Mouse (Mus musculus): ENCODE results near the gene Xylt1. TPM values are rescaled to one million over a fixed set of nuclear protein-coding genes. Genes with fewer than 3 reads are reported as not detected.

The Xylt1 gene
- polyA plus RNA-seq, 1 experiment = 10.5 TPM

DNA sequence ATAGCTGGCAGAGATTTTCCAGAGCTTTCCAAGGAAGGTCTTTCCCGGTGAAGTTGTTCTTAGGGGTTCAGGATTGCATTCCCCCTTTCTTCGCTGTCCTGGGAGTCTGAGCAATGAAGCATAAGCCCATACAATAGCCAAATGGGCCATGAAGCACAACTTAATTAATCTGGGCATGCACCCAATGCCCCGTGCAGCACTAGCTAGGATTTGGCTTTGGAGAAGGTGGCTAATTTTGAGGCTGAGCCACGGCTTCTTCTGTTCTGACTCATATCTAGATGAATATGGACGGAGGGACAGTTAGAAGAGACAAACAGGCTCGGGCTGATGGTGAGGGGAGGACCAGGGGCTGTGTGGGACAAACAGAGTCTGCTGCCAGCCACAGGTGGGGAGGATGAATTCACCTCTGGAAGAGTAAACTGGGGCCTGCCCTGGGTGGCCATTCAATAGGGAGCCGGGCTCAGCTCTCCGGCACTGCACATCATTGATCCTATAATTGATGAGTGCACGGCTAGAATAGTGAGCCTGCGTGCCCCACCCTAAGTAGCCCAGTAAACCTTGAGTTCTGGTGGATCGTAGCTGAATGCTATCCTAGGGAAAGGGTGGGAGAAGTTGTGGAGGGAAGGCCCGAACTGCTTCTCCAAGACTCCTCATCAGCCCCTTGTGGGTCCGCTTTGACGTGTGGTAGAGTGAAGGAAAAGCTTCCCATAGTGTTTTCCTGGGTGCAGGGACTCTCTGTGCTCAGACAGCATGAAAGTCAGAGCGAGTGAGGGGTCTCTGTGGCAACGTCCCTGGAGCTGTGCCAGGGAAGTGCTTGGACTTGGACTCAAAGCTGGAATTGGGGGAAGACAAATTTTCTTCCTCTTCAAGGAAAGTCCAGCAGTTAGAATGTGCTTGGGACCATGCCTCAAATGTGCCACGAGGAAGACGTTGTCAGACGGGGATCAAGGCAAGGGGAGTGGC is 92.3 kb downstream of the Xylt1 start:
- Histone ChIP-seq H3K4me1 (ENCODE audit: control insufficient read depth, insufficient read depth, low read length) (peaks cover 62% of the 10 kb centered on the region), H3K27ac (ENCODE audit: insufficient read depth, low read depth, low read length) (no peak overlapping the region), H3K4me3 (ENCODE audit: insufficient read depth, low read length) (no peak overlapping the region)
- TF ChIP-seq CTCF (IDR thresholded peaks at IDR 0.05; ENCODE audit: low read depth, low read length) = no peak
- no peak for TF ChIP-seq POLR2A (IDR thresholded peaks at IDR 0.05; ENCODE audit: borderline replicate concordance, low read depth, low read length)

DNA sequence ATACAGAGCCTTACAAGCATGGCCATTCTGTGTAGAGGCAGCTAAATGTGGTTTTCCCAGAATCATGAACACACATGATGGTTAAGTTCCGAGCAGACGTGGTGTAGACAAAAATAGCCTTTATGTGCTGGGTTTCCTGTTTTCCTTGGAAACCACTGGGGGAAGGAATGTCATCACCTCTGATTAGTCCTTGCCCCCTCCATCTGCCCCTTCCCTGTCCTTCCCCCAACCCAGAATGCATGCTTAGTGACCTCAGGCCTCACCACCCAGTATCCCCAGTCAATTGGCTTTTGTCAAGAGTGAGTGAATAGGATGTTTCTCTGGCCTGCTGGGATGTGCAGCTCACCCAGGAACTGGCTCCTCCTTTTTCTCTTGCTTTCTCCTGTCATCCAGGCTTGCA is 93.5 kb downstream of the Xylt1 start:
- Histone ChIP-seq H3K27ac (ENCODE audit: insufficient read depth, low read depth, low read length) (no peak overlapping the region), H3K4me3 (ENCODE audit: insufficient read depth, low read length) (no peak overlapping the region), H3K4me1 (ENCODE audit: control insufficient read depth, insufficient read depth, low read length) (peaks cover 51% of the 10 kb centered on the region)
- TF ChIP-seq CTCF (IDR thresholded peaks at IDR 0.05; ENCODE audit: low read depth, low read length) (no peak), POLR2A (IDR thresholded peaks at IDR 0.05; ENCODE audit: borderline replicate concordance, low read depth, low read length) (no peak)

DNA sequence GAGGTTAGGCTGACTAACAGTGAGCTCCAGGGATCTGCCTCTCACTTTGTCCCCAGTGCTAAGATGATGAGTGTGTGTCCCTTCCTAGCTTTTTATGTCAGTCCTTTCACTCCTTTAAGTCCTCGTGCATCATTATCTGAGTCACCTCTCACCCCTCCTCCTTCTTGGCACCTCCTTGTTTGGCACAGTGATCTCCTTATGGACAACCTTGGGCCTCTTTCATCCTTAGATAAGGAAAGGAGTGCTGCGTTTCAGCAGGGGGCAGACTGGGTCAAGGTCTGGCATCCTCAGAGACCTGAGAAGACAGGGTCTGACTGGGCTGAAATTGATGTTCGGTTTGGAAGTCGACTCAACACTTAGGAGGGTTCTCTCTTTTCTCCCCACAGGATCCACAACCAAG is 94.3 kb downstream of the Xylt1 start:
- H3K4me3 ChIP-seq (ENCODE audit: insufficient read depth, low read length) = no peak overlapping the region
- peaks cover 49% of the 10 kb centered on the region for H3K4me1 ChIP-seq (ENCODE audit: control insufficient read depth, insufficient read depth, low read length)
- no peak overlapping the region for H3K27ac ChIP-seq (ENCODE audit: insufficient read depth, low read depth, low read length)
- no peak for TF ChIP-seq POLR2A (IDR thresholded peaks at IDR 0.05; ENCODE audit: borderline replicate concordance, low read depth, low read length)
- TF ChIP-seq CTCF (IDR thresholded peaks at IDR 0.05; ENCODE audit: low read depth, low read length) = no peak

DNA sequence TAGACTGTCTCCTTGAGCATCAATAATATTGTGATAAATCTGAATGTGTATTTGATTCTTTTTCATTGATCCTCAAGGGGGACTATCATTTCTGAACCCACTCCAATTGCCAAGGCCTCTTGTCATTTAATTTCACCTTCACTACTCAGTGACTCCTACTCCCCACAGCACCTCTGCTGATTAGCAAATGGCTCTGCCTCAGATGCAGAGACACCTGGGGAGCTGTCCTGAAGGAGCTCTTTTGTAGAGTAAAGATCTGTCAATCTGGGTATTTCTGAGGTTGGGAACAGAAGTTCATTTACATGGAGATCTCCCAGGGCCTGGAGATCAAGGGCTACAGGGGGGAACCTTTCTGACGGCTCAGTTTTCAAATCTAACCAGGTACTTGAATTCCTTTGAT is 98.2 kb downstream of the Xylt1 start:
- Histone ChIP-seq H3K4me3 (ENCODE audit: insufficient read depth, low read length) (no peak overlapping the region), H3K4me1 (ENCODE audit: control insufficient read depth, insufficient read depth, low read length) (peaks cover 48% of the 10 kb centered on the region), H3K27ac (ENCODE audit: insufficient read depth, low read depth, low read length) (no peak overlapping the region)
- no peak for TF ChIP-seq CTCF (IDR thresholded peaks at IDR 0.05; ENCODE audit: low read depth, low read length)
- no peak for TF ChIP-seq POLR2A (IDR thresholded peaks at IDR 0.05; ENCODE audit: borderline replicate concordance, low read depth, low read length)

DNA sequence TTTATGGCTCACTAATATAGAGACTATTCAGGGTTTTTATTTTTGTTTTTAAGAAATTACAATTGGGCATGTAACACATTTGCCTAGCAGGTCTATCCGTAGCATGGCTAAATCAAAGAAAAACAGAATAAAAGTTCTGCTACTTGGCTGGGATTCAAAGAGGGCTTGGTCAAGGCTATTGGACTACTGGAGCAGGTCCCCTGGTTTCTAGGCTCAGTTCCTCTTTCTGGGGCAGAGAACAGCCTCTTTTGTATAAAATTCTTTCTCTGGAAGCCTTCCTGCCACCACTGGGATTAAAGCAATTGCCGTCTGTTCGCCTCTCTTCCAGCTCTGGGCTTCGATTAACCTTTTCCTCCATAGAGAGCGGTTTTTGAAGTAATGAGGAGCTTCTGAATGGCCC is 100.1 kb downstream of the Xylt1 start:
- H3K27ac ChIP-seq (ENCODE audit: insufficient read depth, low read depth, low read length) = peak overlapping the region; percentile 92
- peak overlapping the region; percentile 9 for H3K4me3 ChIP-seq (ENCODE audit: insufficient read depth, low read length)
- TF ChIP-seq POLR2A (IDR thresholded peaks at IDR 0.05; ENCODE audit: borderline replicate concordance, low read depth, low read length) (no peak), CTCF (IDR thresholded peaks at IDR 0.05; ENCODE audit: low read depth, low read length) (no peak)
- H3K4me1 ChIP-seq (ENCODE audit: control insufficient read depth, insufficient read depth, low read length) = peaks cover 55% of the 10 kb centered on the region

DNA sequence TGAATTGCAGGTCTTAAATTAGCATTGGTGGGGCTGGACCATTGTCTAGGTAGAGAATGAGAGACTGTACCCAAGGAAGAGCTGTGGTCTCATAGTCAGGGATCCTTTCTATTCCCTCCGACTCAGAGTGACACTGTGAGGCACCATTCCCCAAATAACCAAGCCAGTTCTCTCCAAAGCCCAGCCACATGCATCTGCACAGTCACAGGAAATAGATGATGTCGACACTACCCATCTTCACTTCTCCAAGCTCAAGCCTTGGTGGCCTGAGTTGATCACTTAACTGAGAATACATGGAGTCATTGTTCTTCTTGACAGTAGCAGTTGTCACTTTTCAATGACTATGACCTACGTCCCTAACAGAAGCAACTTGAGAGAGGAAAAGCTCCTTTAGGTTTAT is 100.6 kb downstream of the Xylt1 start:
- no peak for TF ChIP-seq POLR2A (IDR thresholded peaks at IDR 0.05; ENCODE audit: borderline replicate concordance, low read depth, low read length)
- TF ChIP-seq CTCF (IDR thresholded peaks at IDR 0.05; ENCODE audit: low read depth, low read length) = no peak
- H3K27ac ChIP-seq (ENCODE audit: insufficient read depth, low read depth, low read length) = peak overlapping the region; percentile 92
- peak overlapping the region; percentile 9 for H3K4me3 ChIP-seq (ENCODE audit: insufficient read depth, low read length)
- peaks cover 59% of the 10 kb centered on the region for H3K4me1 ChIP-seq (ENCODE audit: control insufficient read depth, insufficient read depth, low read length)

DNA sequence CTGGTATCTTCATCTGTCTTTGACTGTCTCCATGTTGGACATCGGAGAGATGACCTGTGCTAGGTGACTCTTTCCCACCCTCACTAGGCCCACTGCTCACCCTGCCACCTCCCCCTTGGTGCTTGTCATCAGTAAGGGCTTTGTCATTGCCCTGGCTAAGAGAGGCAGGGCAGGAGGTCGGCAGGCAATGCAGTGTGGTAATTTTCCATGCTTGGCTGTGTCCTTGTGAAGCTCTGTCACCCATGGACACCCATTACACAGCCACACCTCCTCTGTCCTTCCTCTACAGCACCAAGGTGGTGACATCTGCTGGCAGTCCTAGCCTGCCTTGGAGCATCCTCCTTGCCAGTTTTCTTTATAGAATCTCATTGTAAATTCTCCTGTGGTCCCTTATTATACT is 101.9 kb downstream of the Xylt1 start:
- no peak overlapping the region for H3K4me3 ChIP-seq (ENCODE audit: insufficient read depth, low read length)
- TF ChIP-seq CTCF (IDR thresholded peaks at IDR 0.05; ENCODE audit: low read depth, low read length) (no peak), POLR2A (IDR thresholded peaks at IDR 0.05; ENCODE audit: borderline replicate concordance, low read depth, low read length) (no peak)
- no peak overlapping the region for H3K27ac ChIP-seq (ENCODE audit: insufficient read depth, low read depth, low read length)
- peaks cover 69% of the 10 kb centered on the region for H3K4me1 ChIP-seq (ENCODE audit: control insufficient read depth, insufficient read depth, low read length)

DNA sequence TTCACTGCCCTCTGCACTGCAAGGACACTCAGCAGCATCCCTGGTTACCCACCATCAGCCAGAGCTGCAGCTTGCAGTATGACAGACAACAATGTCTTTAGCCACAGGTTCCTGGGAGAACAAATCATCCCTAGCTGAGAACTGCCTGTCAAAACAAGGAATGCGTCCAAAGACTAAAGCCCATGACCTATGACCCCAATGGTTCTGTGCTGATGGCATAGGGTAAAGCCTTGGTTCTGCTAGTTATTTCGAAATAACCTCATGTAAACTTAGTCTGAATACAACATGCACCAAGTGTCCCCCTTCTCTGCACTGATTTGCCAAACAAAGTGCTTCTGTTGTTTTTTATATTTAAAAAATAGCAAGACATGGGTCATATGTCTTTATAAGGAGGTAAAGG is 103.8 kb downstream of the Xylt1 start:
- H3K4me1 ChIP-seq (ENCODE audit: control insufficient read depth, insufficient read depth, low read length) = peaks cover 80% of the 10 kb centered on the region
- no peak overlapping the region for H3K4me3 ChIP-seq (ENCODE audit: insufficient read depth, low read length)
- no peak for TF ChIP-seq CTCF (IDR thresholded peaks at IDR 0.05; ENCODE audit: low read depth, low read length)
- TF ChIP-seq POLR2A (IDR thresholded peaks at IDR 0.05; ENCODE audit: borderline replicate concordance, low read depth, low read length) = no peak
- peak overlapping the region; percentile 93 for H3K27ac ChIP-seq (ENCODE audit: insufficient read depth, low read depth, low read length)

DNA sequence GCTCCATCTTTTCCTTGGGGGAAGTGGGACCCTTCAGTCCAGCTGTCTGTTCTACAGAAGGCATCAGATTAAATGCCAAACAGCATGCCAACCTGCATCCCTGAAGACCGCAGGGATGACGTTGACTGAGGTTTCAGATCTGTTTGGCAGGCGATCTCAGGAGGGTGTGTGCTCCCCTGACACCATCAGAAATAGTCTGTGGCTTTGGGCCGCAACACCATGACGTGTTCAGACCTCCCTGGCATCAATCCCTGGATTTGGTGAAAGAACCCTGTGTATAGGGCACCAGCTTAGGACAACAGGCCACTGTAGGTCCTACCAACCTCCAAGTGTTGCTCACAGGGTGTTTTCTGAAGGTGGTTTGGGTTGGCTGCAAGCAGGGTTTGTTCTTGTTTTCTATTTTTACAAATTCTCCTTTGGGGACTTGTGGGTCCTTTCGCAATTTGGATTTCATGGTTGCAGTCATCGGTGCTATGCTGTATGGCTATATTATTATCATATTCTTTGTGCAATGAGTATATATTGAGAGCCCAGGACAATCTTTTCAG is 104.3 kb downstream of the Xylt1 start:
- Histone ChIP-seq H3K4me1 (ENCODE audit: control insufficient read depth, insufficient read depth, low read length) (peaks cover 82% of the 10 kb centered on the region), H3K27ac (ENCODE audit: insufficient read depth, low read depth, low read length) (peak overlapping the region; percentile 93), H3K4me3 (ENCODE audit: insufficient read depth, low read length) (no peak overlapping the region)
- TF ChIP-seq CTCF (IDR thresholded peaks at IDR 0.05; ENCODE audit: low read depth, low read length) = no peak
- no peak for TF ChIP-seq POLR2A (IDR thresholded peaks at IDR 0.05; ENCODE audit: borderline replicate concordance, low read depth, low read length)

Measured in bone marrow macrophage, adult 2 months (primary cell).